Mouse (Mus musculus) cortical plate, adult 2 months (tissue): ENCODE measurements at regions not wholly inside any gene's neighbourhood (a gene's known extent, or its start where the extent isn't known, plus 50 kb on each side); places are given as distances from the start of the nearest gene placed in this dataset.

ENCODE experiments used
- H3K27ac ChIP-seq: fragments of 200-500 bp; 2 replicates; pipeline ENCODE4 v1.5.1; 2012; ENCODE audit warnings: low read length, control low read depth, inconsistent platforms; ENCODE audit not compliant: insufficient read depth
- H3K4me1 ChIP-seq: fragments of 200-500 bp; 2 replicates; pipeline ENCODE4 v1.6.1; 2011; ENCODE audit warnings: low read length; ENCODE audit not compliant: control insufficient read depth, insufficient read depth
- H3K4me3 ChIP-seq: fragments of 200-500 bp; 2 replicates; pipeline ENCODE4 v1.5.1; 2011; ENCODE audit warnings: mild to moderate bottlenecking, low read length, control low read depth; ENCODE audit not compliant: insufficient read depth
- CTCF ChIP-seq: fragments of 200-500 bp; IDR thresholded peaks from 2 replicates; pipeline ENCODE4 v1.5.1; 2011; ENCODE audit warnings: mild to moderate bottlenecking, control low read depth, low read length; ENCODE audit not compliant: insufficient read depth; ENCODE audit errors: extremely low read depth
- POLR2A ChIP-seq: fragments of 200-500 bp; IDR thresholded peaks from 2 replicates; pipeline ENCODE4 v1.6.1; 2011; ENCODE audit warnings: mild to moderate bottlenecking, low read length, control low read depth; ENCODE audit not compliant: insufficient read depth; ENCODE audit errors: extremely low read depth

DNA sequence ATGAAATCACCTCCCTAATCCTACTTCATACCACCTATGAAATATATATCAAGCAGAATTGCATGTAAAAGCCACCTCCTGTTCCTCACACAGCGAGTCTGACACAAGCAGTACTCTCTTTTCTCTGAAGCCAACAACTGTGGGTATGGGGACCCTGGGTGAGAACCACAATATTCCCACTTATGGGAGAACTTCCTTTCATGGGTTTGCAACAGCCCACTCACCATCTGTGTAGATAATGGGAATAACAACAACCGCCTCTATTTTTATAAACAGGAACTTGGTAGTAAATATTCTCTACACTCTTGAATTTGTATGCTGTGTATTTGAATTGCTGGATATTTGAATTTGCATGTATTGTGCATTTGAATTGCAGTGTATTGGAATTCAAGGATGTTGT, 305.0 kb downstream of the Cmpk2 start:
- Histone ChIP-seq H3K4me3 (no peak overlapping the region), H3K27ac (no peak overlapping the region), H3K4me1 (no peaks in the 10 kb centered on the region)
- TF ChIP-seq POLR2A (no peak), CTCF (no peak)

DNA sequence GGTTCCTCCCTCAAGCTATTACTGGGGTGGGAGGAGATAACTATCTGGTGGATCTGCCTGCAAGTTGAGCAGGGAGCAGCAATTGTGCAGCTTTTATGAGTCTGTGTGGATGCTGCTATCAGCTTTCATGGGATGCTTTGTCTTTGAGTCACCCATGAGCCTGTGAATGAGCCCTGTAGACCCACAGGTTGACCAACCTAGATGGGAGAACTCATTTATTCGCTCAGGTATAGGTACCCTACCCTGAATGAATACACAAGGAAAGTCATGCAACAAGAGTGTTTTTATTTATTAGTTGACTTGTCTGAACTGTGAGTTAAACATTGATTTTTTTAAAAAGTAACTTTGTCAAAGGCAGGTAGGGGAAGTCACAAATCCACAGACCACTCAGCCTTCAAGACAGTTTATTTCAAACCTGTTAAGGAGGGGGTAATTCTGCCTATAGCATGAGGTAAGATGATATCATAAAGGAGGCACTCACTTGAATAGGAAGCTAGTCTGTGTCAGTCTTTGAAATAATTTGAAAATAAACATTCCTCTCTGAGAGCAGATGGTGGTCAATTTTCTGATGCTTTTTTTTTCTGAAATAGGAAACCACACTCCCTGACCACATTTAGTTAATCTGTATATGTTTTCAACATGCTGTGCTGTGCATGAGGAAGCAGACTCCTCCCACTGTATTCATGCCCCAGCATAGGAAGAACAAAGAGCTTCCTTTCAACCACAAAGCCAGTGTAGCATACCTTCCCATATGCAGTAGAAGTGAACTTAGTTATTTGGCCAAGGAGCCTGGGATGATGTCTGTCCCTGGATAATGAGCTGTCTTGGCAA, 302.0 kb downstream of the Cmpk2 start:
- Histone ChIP-seq H3K4me1 (no peaks in the 10 kb centered on the region), H3K4me3 (no peak overlapping the region), H3K27ac (no peak overlapping the region)
- TF ChIP-seq POLR2A (no peak), CTCF (no peak)

DNA sequence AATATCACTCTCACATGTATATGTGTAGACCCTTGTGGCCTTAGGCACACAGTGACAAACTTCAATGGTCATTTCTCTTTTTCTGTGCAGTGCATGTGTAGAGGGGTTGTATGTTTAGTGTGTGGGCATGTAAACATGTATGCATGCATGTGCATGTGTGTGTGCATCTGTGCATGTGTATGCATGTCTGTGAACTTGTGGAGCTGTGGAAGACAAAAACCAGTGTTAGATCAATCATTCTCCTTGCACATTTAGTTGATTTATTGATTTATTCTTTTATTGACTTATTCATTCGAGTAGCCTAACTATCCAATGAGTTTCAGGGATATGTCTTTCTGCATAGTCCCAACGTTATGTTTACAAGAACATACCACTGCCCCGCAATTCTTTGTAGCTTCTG, 298.5 kb downstream of the Cmpk2 start:
- H3K27ac ChIP-seq: no peak overlapping the region
- no peak overlapping the region for H3K4me3 ChIP-seq
- no peaks in the 10 kb centered on the region for H3K4me1 ChIP-seq
- no peak for TF ChIP-seq POLR2A
- no peak for TF ChIP-seq CTCF

DNA sequence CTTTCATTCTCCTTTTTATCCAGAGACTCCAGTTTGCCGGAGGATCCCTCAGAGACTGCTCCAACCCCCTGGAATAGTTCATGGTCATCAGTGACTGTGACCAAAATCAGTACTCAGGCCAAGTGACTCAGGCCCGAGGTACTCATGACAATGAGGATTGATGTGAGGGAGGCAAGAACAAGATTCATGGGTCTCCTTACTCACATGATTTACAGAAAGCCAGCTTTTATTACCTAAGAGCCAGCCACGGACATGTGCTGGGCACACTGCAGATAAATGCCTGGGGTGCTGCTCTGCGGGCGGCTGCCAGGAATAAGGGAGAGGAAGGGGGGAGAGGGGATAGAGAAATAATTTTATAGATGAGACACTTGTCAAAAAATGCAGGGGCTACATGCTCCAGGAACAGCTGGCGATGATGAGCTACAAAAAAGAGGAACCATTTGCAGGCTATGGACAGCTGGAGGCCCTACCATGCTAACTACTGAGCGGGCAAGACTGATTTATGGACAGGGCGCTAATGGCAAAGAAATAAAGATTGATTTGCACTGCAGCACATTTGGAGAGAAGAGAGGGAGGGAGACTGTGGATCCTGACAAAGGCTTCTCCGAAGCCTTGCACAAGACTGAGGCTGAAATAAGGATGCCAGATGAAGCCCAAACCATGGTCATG, 289.8 kb downstream of the Cmpk2 start:
- no peaks in the 10 kb centered on the region for H3K4me1 ChIP-seq
- no peak for TF ChIP-seq CTCF
- no peak for TF ChIP-seq POLR2A
- H3K27ac ChIP-seq: no peak overlapping the region
- H3K4me3 ChIP-seq: no peak overlapping the region

DNA sequence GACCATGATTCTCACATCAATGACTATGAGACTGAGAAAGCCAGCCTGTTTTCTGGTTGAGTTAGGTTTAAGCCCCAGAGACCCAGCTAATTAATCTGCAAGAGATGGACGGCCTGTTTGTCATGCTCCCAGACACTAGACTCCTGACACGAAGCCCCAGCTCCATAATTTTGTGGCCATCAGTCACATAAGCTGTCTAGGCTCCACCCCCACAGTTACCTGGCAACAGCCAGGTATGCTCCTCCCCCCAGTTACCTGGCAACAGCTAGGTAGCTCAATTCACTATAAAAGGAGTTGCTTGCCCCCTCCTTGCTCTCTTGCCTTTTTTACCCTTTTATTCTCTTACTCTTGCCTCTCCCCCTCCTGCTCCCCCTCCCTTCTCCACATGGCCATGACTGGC, 287.3 kb downstream of the Cmpk2 start:
- H3K27ac ChIP-seq: no peak overlapping the region
- TF ChIP-seq CTCF: no peak
- H3K4me3 ChIP-seq: no peak overlapping the region
- no peaks in the 10 kb centered on the region for H3K4me1 ChIP-seq

DNA sequence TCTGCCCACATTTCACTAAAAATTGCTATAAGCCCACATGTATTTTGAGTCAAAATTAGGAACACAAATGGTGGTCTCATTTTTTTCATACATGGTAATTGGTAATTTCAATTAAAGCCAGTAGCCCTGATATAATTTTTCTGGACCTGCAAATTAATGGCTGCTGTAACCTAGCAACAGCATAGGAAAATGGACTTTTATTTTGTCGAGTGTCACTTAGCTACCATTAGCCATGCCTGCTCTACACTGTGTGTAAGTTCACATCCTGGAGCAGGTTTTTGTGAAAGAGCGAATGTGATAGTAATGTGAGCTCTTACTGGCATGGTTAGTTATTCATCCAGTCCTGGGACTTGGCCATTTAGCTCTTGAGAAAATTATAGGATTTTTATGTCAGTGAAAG, 285.6 kb downstream of the Cmpk2 start:
- Histone ChIP-seq H3K4me1 (no peaks in the 10 kb centered on the region), H3K27ac (no peak overlapping the region), H3K4me3 (no peak overlapping the region)
- no peak for TF ChIP-seq POLR2A

DNA sequence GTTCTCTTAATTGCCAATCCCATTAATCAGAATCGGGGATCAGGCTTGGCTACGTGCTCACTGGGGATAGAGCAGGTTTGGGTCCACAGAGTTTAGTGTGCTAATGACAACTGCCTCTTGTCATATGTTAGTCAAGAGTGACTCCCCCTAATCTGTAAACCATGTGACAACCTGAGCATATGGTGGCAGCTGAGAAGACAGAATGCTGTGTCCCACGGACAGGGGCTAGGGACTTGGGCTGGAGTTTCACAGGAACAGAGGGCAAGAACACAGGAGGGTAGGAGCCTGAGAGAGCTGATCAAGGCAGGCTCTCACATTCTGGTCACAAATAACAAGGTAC, 265.5 kb downstream of the Cmpk2 start:
- H3K4me3 ChIP-seq: no peak overlapping the region
- no peak overlapping the region for H3K27ac ChIP-seq
- TF ChIP-seq POLR2A (no peak), CTCF (no peak)
- no peaks in the 10 kb centered on the region for H3K4me1 ChIP-seq

DNA sequence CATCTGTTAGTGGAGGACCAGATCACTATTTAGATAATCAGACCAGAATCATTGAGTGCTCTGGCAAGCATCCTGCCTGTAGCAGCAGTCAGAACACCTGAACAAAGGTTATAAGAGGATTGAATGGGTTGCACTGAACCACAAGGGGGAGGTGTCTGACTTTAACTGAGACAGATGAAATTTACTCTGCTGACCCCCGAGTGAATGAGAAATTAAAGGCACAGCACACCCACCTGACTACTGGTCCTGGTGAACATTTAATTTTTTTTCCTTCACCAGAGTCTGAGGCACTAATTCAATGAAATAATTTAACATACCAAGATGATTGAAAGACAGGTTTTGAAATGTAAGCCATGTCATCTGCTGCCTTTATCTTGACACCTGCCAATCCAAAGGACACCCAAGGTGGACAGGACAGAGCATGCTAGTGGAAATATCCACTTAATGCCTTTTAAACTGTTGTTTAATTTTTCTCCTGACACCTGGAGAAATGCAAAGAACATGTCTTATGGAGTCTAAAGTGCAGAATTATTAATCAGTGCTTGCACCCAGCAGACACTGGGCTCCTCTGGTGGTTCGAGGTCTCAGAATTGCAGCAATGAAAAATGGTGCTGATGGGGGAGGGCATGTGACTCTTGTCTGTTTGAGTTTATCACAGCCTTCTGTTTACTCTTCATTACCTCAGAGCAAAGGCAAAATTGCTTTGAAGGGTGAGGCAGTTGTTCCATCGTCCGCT, 265.0 kb downstream of the Cmpk2 start:
- no peak for TF ChIP-seq POLR2A
- TF ChIP-seq CTCF: no peak
- no peaks in the 10 kb centered on the region for H3K4me1 ChIP-seq
- H3K27ac ChIP-seq: no peak overlapping the region
- no peak overlapping the region for H3K4me3 ChIP-seq

DNA sequence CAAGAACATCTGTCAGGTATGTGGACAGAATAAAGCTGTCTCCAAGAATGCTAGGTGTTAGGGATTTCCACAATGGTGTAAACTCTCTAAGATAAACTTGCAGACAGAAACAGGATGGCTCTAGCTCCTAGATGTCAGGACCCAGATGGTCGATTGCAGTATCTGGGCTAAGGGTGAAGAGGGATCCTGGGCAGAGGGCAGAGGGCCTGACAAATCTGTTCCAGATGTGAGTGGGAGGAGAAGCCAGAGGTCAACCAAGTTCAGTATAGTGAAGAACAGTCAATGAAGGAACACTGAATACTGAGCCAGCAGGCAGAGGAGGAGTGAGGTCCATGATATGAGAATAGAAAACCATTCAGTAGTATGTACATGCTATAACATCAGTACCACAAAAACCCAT, 254.4 kb downstream of the Cmpk2 start:
- Histone ChIP-seq H3K4me1 (no peaks in the 10 kb centered on the region), H3K4me3 (no peak overlapping the region), H3K27ac (no peak overlapping the region)
- TF ChIP-seq POLR2A: no peak
- TF ChIP-seq CTCF: no peak

DNA sequence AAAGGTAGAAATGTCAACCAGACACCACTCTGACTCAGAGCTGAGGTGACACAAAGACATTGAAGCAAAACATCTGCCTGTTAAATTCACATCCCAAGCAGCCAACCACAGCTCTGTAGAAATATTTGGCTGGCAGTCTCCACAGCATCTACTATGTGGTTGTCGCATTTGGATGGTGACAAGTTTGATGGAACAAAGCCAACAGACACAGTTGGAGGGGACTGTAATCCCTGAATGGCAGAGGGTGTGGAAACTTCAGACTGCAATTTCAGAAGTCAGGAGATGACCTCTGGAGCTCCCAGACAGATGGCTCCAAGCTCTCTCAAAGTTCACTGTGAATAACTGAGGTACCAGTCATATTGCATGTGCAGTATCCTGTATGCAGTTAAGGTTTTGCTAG, 229.8 kb downstream of the Cmpk2 start:
- H3K4me3 ChIP-seq: no peak overlapping the region
- TF ChIP-seq CTCF (no peak), POLR2A (no peak)
- H3K4me1 ChIP-seq: no peaks in the 10 kb centered on the region
- no peak overlapping the region for H3K27ac ChIP-seq
